Mouse (Mus musculus) heart, embryonic 11.5 days (tissue): Measurements from ENCODE around the gene Dnah2. TPM values are rescaled to one million over a fixed set of nuclear protein-coding genes. Genes with fewer than 3 reads are reported as not detected.

Experiments used
- ATAC-seq: fragments of 200-750 bp; cut with Nextera tagmentation; replicated peaks from 2 replicates; pipeline ENCODE4 v1.8.0; 2017; ENCODE audit warnings: moderate library complexity; ENCODE audit not compliant: insufficient number of reproducible peaks, low FRiP score, low TSS enrichment
- H3K27ac ChIP-seq: fragments of 300-500 bp; sonication (generic); 2 replicates; pipeline ENCODE4 v1.5.1; 2014; ENCODE audit warnings: mild to moderate bottlenecking, low read depth, low read length
- H3K27me3 ChIP-seq: fragments of 300-500 bp; sonication (generic); 2 replicates; pipeline ENCODE4 v1.6.1; 2014; ENCODE audit warnings: mild to moderate bottlenecking, low read length, mixed read lengths; ENCODE audit not compliant: control insufficient read depth, insufficient read depth
- H3K36me3 ChIP-seq: fragments of 300-500 bp; sonication (generic); 2 replicates; pipeline ENCODE4 v1.6.1; 2014; ENCODE audit warnings: mild to moderate bottlenecking, low read length, moderate library complexity, mixed read lengths; ENCODE audit not compliant: control insufficient read depth, insufficient read depth
- H3K4me1 ChIP-seq: fragments of 300-500 bp; sonication (generic); 2 replicates; pipeline ENCODE4 v1.6.1; 2014; ENCODE audit warnings: low read length; ENCODE audit not compliant: control insufficient read depth, insufficient read depth
- H3K4me2 ChIP-seq: fragments of 300-500 bp; sonication (generic); 2 replicates; pipeline ENCODE4 v1.6.1; 2014; ENCODE audit warnings: mild to moderate bottlenecking, moderate library complexity
- H3K4me3 ChIP-seq: fragments of 300-500 bp; sonication (generic); 2 replicates; pipeline ENCODE4 v1.5.1; 2014; ENCODE audit warnings: low read depth, low read length
- H3K9ac ChIP-seq: fragments of 300-500 bp; sonication (generic); 2 replicates; pipeline ENCODE4 v1.6.1; 2014; ENCODE audit warnings: mild to moderate bottlenecking, low read depth, low read length, moderate library complexity
- H3K9me3 ChIP-seq: fragments of 300-500 bp; sonication (generic); replicated peaks from 2 replicates; pipeline ENCODE4 v1.6.1; 2016; ENCODE audit warnings: low read length; ENCODE audit not compliant: control insufficient read depth
- WGBS: fragments of 180-500 bp; shearing (Covaris S2); extraction: QIAGEN DNeasy Blood & Tissue Kit; methylation state at CpG from one replicate; pipeline ENCODE4 v1.1.7; 2014; ENCODE audit not compliant: insufficient replicate concordance; 5-methylcytosine and 5-hydroxymethylcytosine counted together
- polyA plus RNA-seq: library from polyadenylated mRNA; unstranded; fragments of >200 nt; fragmentation: Nextera tagmentation; extraction: Ambion mirVana; gene quantifications from 2 replicates; pipeline ENCODE4 v1.2.1, GENCODE M21; 2014

Gene Dnah2
- polyA plus RNA-seq, 1 experiment from 2014 or later: 0.20 TPM

GRCm38 (mm10) chr11:69477645-69478044 is 71.3 kb downstream of the Dnah2 start:
- H3K4me1 ChIP-seq: peaks cover 11% of the 10 kb centered on the region; the same call in 1 of the 2 replicates
- no peaks in the 10 kb centered on the region; the same call in 1 of the 2 replicates for H3K9me3 ChIP-seq
- WGBS: 72% methylated on average over 8 of the region's 8 CpGs
- no peak overlapping the region for H3K27ac ChIP-seq
- no peak for ATAC-seq
- no peaks in the 10 kb centered on the region for H3K36me3 ChIP-seq
- H3K27me3 ChIP-seq: no peaks in the 10 kb centered on the region
- H3K9ac ChIP-seq: no peak overlapping the region
- no peak overlapping the region for H3K4me2 ChIP-seq
- no peak overlapping the region for H3K4me3 ChIP-seq

GRCm38 (mm10) chr11:69476802-69477201 is 72.1 kb downstream of the Dnah2 start:
- Histone ChIP-seq H3K4me1 (peaks cover 13% of the 10 kb centered on the region; the same call in 1 of the 2 replicates), H3K27me3 (no peaks in the 10 kb centered on the region), H3K4me3 (no peak overlapping the region), H3K36me3 (no peaks in the 10 kb centered on the region), H3K9ac (no peak overlapping the region), H3K27ac (no peak overlapping the region), H3K9me3 (no peaks in the 10 kb centered on the region; the same call in 1 of the 2 replicates), H3K4me2 (no peak overlapping the region)
- ATAC-seq: no peak
- 86% methylated on average over 10 of the region's 10 CpGs for WGBS

GRCm38 (mm10) chr11:69474737-69475136 is 74.2 kb downstream of the Dnah2 start:
- Histone ChIP-seq H3K4me3 (no peak overlapping the region), H3K36me3 (no peaks in the 10 kb centered on the region), H3K4me2 (0 out of 2 replicates have a peak overlapping the region, but pooled peaks have one; percentile 20), H3K27ac (no peak overlapping the region), H3K4me1 (peaks cover 16% of the 10 kb centered on the region; the same call in 1 of the 2 replicates), H3K9ac (no peak overlapping the region), H3K9me3 (no peaks in the 10 kb centered on the region), H3K27me3 (no peaks in the 10 kb centered on the region)
- no peak for ATAC-seq
- WGBS: 7% methylated on average over 5 of the region's 5 CpGs

- H3K27me3 ChIP-seq: no peaks in the 10 kb centered on the region
- H3K9ac ChIP-seq: no peak overlapping the region
- peaks cover 16% of the 10 kb centered on the region; the same call in 1 of the 2 replicates for H3K4me1 ChIP-seq
- no peaks in the 10 kb centered on the region for H3K36me3 ChIP-seq
- no peak overlapping the region for H3K4me3 ChIP-seq
- no peak for ATAC-seq
- H3K27ac ChIP-seq: no peak overlapping the region
- 50% methylated on average over 5 of the region's 5 CpGs for whole genome bisulfite sequencing
- no peaks in the 10 kb centered on the region for H3K9me3 ChIP-seq
- H3K4me2 ChIP-seq: no peak overlapping the region
These were observed 76.2 kb downstream of the Dnah2 start for GRCm38 (mm10) chr11:69472687-69473086.

GRCm38 (mm10) chr11:69471491-69471890 is 77.4 kb downstream of the Dnah2 start:
- Histone ChIP-seq H3K36me3 (no peaks in the 10 kb centered on the region), H3K27ac (no peak overlapping the region), H3K27me3 (no peaks in the 10 kb centered on the region), H3K9me3 (no peaks in the 10 kb centered on the region), H3K4me2 (peak overlapping the region; percentile 2; the same call in 1 of the 2 replicates), H3K4me3 (no peak overlapping the region), H3K9ac (no peak overlapping the region), H3K4me1 (peaks cover 16% of the 10 kb centered on the region; the same call in 1 of the 2 replicates)
- 3% methylated on average over 8 of the region's 8 CpGs for WGBS
- ATAC-seq: no peak

GRCm38 (mm10) chr11:69469301-69469700 is 79.6 kb downstream of the Dnah2 start:
- no peak overlapping the region for H3K9ac ChIP-seq
- no peak for ATAC-seq
- peaks cover 5% of the 10 kb centered on the region; the same call in 1 of the 2 replicates for H3K4me1 ChIP-seq
- WGBS: 74% methylated on average over 9 of the region's 9 CpGs
- H3K9me3 ChIP-seq: no peaks in the 10 kb centered on the region
- H3K27me3 ChIP-seq: no peaks in the 10 kb centered on the region
- no peak overlapping the region for H3K4me3 ChIP-seq
- H3K36me3 ChIP-seq: no peaks in the 10 kb centered on the region
- H3K27ac ChIP-seq: no peak overlapping the region
- no peak overlapping the region for H3K4me2 ChIP-seq

- H3K36me3 ChIP-seq: no peaks in the 10 kb centered on the region
- ATAC-seq: no peak
- H3K4me2 ChIP-seq: no peak overlapping the region
- peaks cover 10% of the 10 kb centered on the region for H3K4me1 ChIP-seq
- H3K27me3 ChIP-seq: no peaks in the 10 kb centered on the region
- no peaks in the 10 kb centered on the region for H3K9me3 ChIP-seq
- no peak overlapping the region for H3K4me3 ChIP-seq
- WGBS: 90% methylated on average over 7 of the region's 7 CpGs
- no peak overlapping the region for H3K27ac ChIP-seq
- no peak overlapping the region for H3K9ac ChIP-seq
These were observed 84.9 kb downstream of the Dnah2 start for GRCm38 (mm10) chr11:69463996-69464395.

GRCm38 (mm10) chr11:69461568-69461967 is 87.3 kb downstream of the Dnah2 start:
- ATAC-seq: no peak
- WGBS: 5% methylated on average over 5 of the region's 5 CpGs
- Histone ChIP-seq H3K27ac (no peak overlapping the region), H3K36me3 (no peaks in the 10 kb centered on the region), H3K9me3 (no peaks in the 10 kb centered on the region), H3K4me3 (no peak overlapping the region), H3K4me1 (peaks cover 23% of the 10 kb centered on the region), H3K9ac (no peak overlapping the region), H3K4me2 (peak overlapping the region; percentile 3; the same call in 1 of the 2 replicates), H3K27me3 (no peaks in the 10 kb centered on the region)

GRCm38 (mm10) chr11:69459883-69460282 is 89.0 kb downstream of the Dnah2 start:
- no peak for ATAC-seq
- H3K9ac ChIP-seq: no peak overlapping the region
- H3K9me3 ChIP-seq: no peaks in the 10 kb centered on the region
- peaks cover 24% of the 10 kb centered on the region for H3K4me1 ChIP-seq
- H3K4me2 ChIP-seq: no peak overlapping the region
- H3K4me3 ChIP-seq: no peak overlapping the region
- no peaks in the 10 kb centered on the region for H3K36me3 ChIP-seq
- no peaks in the 10 kb centered on the region for H3K27me3 ChIP-seq
- WGBS: 53% methylated on average over 4 of the region's 4 CpGs
- H3K27ac ChIP-seq: no peak overlapping the region
